Mouse (Mus musculus): ENCODE data around the gene Ezr. TPM values are rescaled to one million over a fixed set of nuclear protein-coding genes. Genes with fewer than 3 reads are reported as not detected.

The Ezr gene
- total and polyA plus RNA-seq, 2 experiments from 2014 or later: 44.7 to 62.4 TPM

DNA sequence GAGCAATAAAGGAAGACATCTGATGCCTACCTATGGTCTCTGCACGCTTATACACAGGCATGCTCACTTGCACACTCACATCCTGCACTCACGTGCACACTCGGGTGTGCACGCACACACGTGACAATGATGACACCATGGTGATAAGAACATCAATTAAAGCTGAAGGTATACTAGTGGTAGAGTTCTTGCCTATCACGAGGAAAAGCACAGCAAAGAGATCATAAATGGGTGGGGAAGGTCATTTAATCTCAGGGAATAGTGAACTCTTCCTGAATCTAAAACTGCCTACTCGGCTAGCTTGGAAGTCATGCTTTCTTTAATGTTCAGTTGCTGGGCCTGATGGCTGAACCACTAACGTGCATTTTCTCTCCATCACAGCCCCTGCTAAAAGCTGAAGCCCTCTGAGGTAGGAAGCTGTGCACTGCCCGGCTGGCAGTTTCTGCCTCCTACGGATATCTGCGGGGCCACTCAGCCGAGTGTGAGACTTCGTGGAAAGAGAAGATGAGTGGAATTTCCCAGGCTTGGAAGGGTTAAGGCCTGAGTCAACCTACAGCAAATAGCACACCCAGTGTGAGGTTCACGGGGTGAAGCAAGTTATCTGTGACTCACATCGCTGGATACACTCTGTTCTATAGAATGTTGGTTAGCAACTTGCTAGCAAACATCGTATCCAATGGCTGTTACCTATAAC, 25.4 kb upstream of the Ezr start:
- H3K27me3 ChIP-seq (ENCODE audit: insufficient read depth, low read length): no peaks in the 10 kb centered on the region
- no peak overlapping the region for H3K4me2 ChIP-seq (ENCODE audit: low read depth, low read length)
- no peaks in the 10 kb centered on the region for H3K4me1 ChIP-seq (ENCODE audit: insufficient read depth, low read length)
- H3K4me3 ChIP-seq (ENCODE audit: low read length): no peak overlapping the region
- no peaks in the 10 kb centered on the region for H3K36me3 ChIP-seq (ENCODE audit: insufficient read depth, low read length)
- no peaks in the 10 kb centered on the region for H3K9me3 ChIP-seq (ENCODE audit: low read length)
- TF ChIP-seq CTCF (IDR thresholded peaks at IDR 0.05; ENCODE audit: low read depth): no peak
- no peak overlapping the region for H3K9ac ChIP-seq (replicated peaks; ENCODE audit: low read length)
- no peak for DNase-seq (ENCODE audit: low spot score)
- WGBS: 81% methylated on average over 16 of the region's 16 CpGs
- no peak for ATAC-seq
- H3K27ac ChIP-seq: no peak overlapping the region

DNA sequence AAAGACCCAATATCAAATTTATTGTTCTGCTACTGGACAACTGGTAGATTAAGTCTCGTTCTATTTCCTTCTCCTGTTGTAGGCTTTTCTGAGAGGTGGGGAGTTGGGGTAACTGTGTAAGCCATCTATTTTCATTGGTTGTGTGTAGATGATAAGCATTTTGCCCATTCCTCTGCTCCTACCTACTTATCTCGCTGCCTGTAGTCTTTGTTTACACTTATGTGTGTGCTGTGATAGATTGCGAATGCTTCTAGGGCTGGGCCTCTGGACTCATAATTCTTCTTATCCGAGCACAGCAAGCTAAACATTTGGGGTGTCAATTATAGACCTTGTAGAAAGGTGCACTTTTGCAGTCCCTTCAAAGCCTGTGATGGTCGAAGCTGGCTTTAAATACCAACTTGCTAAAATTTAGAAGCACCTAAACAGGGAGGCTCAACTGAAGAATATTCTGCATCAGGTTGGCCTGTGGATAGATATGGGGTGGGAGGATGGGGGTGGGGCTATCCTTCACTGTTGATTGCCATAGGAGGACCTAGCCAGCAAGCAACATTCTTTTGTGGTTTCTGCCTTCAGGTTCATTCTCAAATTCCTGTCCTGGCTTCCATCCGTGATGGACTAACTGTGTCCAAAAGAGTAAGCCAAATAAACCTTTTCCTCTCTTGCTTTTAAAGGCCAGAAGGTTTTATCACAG, 22.4 kb upstream of the Ezr start:
- no peak overlapping the region for H3K4me2 ChIP-seq (ENCODE audit: low read depth, low read length)
- no peak for DNase-seq (ENCODE audit: low spot score)
- H3K4me1 ChIP-seq (ENCODE audit: insufficient read depth, low read length): no peaks in the 10 kb centered on the region
- no peaks in the 10 kb centered on the region for H3K27me3 ChIP-seq (ENCODE audit: insufficient read depth, low read length)
- WGBS: 87% methylated on average over 6 of the region's 6 CpGs
- no peak overlapping the region for H3K9ac ChIP-seq (replicated peaks; ENCODE audit: low read length)
- no peak for TF ChIP-seq CTCF (IDR thresholded peaks at IDR 0.05; ENCODE audit: low read depth)
- no peak for ATAC-seq
- H3K36me3 ChIP-seq (ENCODE audit: insufficient read depth, low read length): no peaks in the 10 kb centered on the region
- H3K9me3 ChIP-seq (ENCODE audit: low read length): peaks cover 6% of the 10 kb centered on the region; the same call in 1 of the 2 replicates
- H3K27ac ChIP-seq: no peak overlapping the region
- H3K4me3 ChIP-seq (ENCODE audit: low read length): no peak overlapping the region

DNA sequence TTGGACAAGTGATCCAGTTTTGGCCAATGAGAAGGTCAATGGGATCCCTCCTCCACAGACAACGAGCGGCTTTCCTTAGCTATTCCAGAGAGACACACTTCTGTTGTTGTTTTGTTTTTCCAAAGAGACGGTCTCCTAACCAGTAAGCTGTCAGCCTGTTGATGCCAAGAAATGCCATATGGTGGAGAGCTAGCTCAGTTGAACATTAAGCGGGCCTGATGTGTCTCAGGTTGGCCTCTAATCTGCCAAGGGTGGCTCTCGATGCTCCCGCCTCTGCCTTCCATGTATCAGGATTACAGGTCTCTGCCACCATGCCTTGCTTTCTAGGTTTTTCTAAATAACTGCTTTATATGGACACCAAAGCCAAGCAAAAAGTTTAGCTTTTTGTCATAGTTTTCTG, 21.5 kb upstream of the Ezr start:
- 58% methylated on average over 6 of the region's 6 CpGs for WGBS
- Histone ChIP-seq H3K36me3 (ENCODE audit: insufficient read depth, low read length) (no peaks in the 10 kb centered on the region), H3K27me3 (ENCODE audit: insufficient read depth, low read length) (no peaks in the 10 kb centered on the region), H3K4me3 (ENCODE audit: low read length) (no peak overlapping the region), H3K9me3 (ENCODE audit: low read length) (peaks cover 6% of the 10 kb centered on the region; the same call in 1 of the 2 replicates), H3K4me2 (ENCODE audit: low read depth, low read length) (no peak overlapping the region), H3K9ac (replicated peaks; ENCODE audit: low read length) (no peak overlapping the region), H3K27ac (no peak overlapping the region), H3K4me1 (ENCODE audit: insufficient read depth, low read length) (no peaks in the 10 kb centered on the region)
- ATAC-seq (no peak), DNase-seq (ENCODE audit: low spot score) (peak; percentile 42)
- no peak for TF ChIP-seq CTCF (IDR thresholded peaks at IDR 0.05; ENCODE audit: low read depth)

DNA sequence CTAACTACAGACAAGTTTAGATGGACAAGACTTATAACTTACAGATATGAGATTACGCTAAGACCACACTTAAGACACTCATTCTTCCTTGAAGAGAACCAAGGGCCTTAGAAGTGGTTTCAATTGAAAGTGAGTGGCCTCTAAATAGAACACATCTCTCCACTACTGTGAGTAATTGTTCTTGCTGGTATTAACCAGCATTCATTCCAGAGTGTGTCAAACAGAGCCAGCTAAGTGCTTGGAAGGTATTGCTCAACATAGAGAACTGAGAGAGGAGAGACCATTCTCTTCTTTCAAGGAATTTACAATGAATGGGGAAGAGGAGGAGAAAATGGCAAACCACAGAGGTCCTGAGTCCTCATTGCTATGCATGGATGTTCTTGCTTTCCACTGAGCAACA, 21.0 kb upstream of the Ezr start:
- H3K27ac ChIP-seq: no peak overlapping the region
- H3K9me3 ChIP-seq (ENCODE audit: low read length): peaks cover 6% of the 10 kb centered on the region; the same call in 1 of the 2 replicates
- no peak for TF ChIP-seq CTCF (IDR thresholded peaks at IDR 0.05; ENCODE audit: low read depth)
- no peak overlapping the region for H3K4me3 ChIP-seq (ENCODE audit: low read length)
- H3K27me3 ChIP-seq (ENCODE audit: insufficient read depth, low read length): no peaks in the 10 kb centered on the region
- no peaks in the 10 kb centered on the region for H3K4me1 ChIP-seq (ENCODE audit: insufficient read depth, low read length)
- no peak for ATAC-seq
- no peak for DNase-seq (ENCODE audit: low spot score)
- 98% methylated on average over 1 of the region's 1 CpGs for WGBS
- no peak overlapping the region for H3K4me2 ChIP-seq (ENCODE audit: low read depth, low read length)
- H3K36me3 ChIP-seq (ENCODE audit: insufficient read depth, low read length): no peaks in the 10 kb centered on the region
- H3K9ac ChIP-seq (replicated peaks; ENCODE audit: low read length): no peak overlapping the region

DNA sequence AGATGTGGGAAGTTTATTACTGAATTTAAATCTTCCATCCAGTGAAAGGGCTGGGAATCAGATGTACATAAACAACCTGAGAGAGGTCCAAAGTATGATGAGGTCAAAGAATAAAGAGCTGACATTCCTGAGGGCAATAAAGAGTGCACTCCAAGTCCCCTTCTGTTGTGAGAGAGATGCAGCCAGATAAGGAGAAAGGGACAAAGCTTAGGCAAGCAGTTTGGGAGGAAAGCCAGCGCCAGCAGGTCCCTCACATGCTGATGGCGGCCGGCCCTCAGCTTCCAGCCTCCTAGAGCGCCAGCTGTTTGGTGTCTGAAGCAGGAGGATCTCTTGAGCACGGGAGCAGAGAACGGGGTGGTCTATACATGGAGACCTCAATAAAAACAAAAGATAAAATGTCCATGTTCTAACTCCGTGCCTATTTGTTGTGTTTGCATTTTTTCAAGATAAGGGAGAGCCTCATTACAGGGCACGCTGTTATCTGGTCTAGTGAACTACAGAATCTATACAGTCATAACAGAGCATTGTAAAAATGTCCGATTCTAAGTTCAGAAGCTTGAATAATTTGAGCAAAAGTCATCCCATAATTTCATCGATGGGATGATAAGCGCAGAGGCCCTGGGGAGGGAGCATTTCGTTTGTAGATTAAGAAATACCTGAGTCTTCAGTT, 15.9 kb upstream of the Ezr start:
- ATAC-seq (no peak), DNase-seq (ENCODE audit: low spot score) (no peak)
- 84% methylated on average over 12 of the region's 12 CpGs for WGBS
- no peak for TF ChIP-seq CTCF (IDR thresholded peaks at IDR 0.05; ENCODE audit: low read depth)
- Histone ChIP-seq H3K9me3 (ENCODE audit: low read length) (peaks cover 6% of the 10 kb centered on the region; the same call in 1 of the 2 replicates), H3K9ac (replicated peaks; ENCODE audit: low read length) (no peak overlapping the region), H3K4me3 (ENCODE audit: low read length) (no peak overlapping the region), H3K27me3 (ENCODE audit: insufficient read depth, low read length) (no peaks in the 10 kb centered on the region), H3K4me2 (ENCODE audit: low read depth, low read length) (no peak overlapping the region), H3K27ac (no peak overlapping the region), H3K4me1 (ENCODE audit: insufficient read depth, low read length) (no peaks in the 10 kb centered on the region; the same call in 1 of the 2 replicates), H3K36me3 (ENCODE audit: insufficient read depth, low read length) (no peaks in the 10 kb centered on the region)

DNA sequence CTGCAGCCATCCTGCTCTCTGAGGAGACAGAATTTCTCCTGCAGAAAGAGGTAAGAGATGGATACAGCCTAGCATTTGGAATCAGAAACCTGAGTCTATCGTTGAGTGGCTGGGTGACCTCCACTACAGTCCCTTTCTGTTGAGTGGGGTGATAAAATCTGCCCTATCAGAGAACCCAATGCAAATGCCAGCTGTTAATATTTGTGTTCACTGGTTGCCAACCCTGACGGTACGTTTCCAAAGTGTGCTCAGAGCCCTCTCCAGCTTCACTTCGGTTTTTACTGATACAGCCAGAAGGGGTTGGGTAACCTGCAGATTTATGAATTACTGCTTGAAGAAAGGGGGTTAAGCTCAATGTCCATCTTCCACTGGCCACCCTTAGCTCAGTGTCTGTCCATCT, 14.9 kb upstream of the Ezr start:
- H3K9me3 ChIP-seq (ENCODE audit: low read length): peaks cover 6% of the 10 kb centered on the region; the same call in 1 of the 2 replicates
- no peaks in the 10 kb centered on the region for H3K36me3 ChIP-seq (ENCODE audit: insufficient read depth, low read length)
- no peak for TF ChIP-seq CTCF (IDR thresholded peaks at IDR 0.05; ENCODE audit: low read depth)
- no peak overlapping the region for H3K9ac ChIP-seq (replicated peaks; ENCODE audit: low read length)
- H3K27me3 ChIP-seq (ENCODE audit: insufficient read depth, low read length): no peaks in the 10 kb centered on the region
- ATAC-seq (no peak), DNase-seq (ENCODE audit: low spot score) (no peak)
- no peak overlapping the region for H3K4me2 ChIP-seq (ENCODE audit: low read depth, low read length)
- 75% methylated on average over 4 of the region's 4 CpGs for WGBS
- H3K27ac ChIP-seq: no peak overlapping the region
- H3K4me3 ChIP-seq (ENCODE audit: low read length): no peak overlapping the region
- no peaks in the 10 kb centered on the region; the same call in 1 of the 2 replicates for H3K4me1 ChIP-seq (ENCODE audit: insufficient read depth, low read length)
